Mouse (Mus musculus) heart, embryonic 11.5 days (tissue): ENCODE measurements around the gene Rex1bd. TPM values are rescaled to one million over a fixed set of nuclear protein-coding genes. Genes with fewer than 3 reads are reported as not detected.
"Not testable (repeated sequence)": the region's sequence is repeated elsewhere in the genome, so short reads cannot be mapped to it uniquely, and the experiment has no call there.

Experiments
- ATAC-seq: fragments of 200-750 bp; cut with Nextera tagmentation; replicated peaks from 2 replicates; pipeline ENCODE4 v1.8.0; 2017; ENCODE audit warnings: moderate library complexity; ENCODE audit not compliant: insufficient number of reproducible peaks, low FRiP score, low TSS enrichment
- H3K27ac ChIP-seq: fragments of 300-500 bp; sonication (generic); 2 replicates; pipeline ENCODE4 v1.5.1; 2014; ENCODE audit warnings: mild to moderate bottlenecking, low read depth, low read length
- H3K27me3 ChIP-seq: fragments of 300-500 bp; sonication (generic); 2 replicates; pipeline ENCODE4 v1.6.1; 2014; ENCODE audit warnings: mild to moderate bottlenecking, low read length, mixed read lengths; ENCODE audit not compliant: control insufficient read depth, insufficient read depth
- H3K36me3 ChIP-seq: fragments of 300-500 bp; sonication (generic); 2 replicates; pipeline ENCODE4 v1.6.1; 2014; ENCODE audit warnings: mild to moderate bottlenecking, low read length, moderate library complexity, mixed read lengths; ENCODE audit not compliant: control insufficient read depth, insufficient read depth
- H3K4me1 ChIP-seq: fragments of 300-500 bp; sonication (generic); 2 replicates; pipeline ENCODE4 v1.6.1; 2014; ENCODE audit warnings: low read length; ENCODE audit not compliant: control insufficient read depth, insufficient read depth
- H3K4me2 ChIP-seq: fragments of 300-500 bp; sonication (generic); 2 replicates; pipeline ENCODE4 v1.6.1; 2014; ENCODE audit warnings: mild to moderate bottlenecking, moderate library complexity
- H3K4me3 ChIP-seq: fragments of 300-500 bp; sonication (generic); 2 replicates; pipeline ENCODE4 v1.5.1; 2014; ENCODE audit warnings: low read depth, low read length
- H3K9ac ChIP-seq: fragments of 300-500 bp; sonication (generic); 2 replicates; pipeline ENCODE4 v1.6.1; 2014; ENCODE audit warnings: mild to moderate bottlenecking, low read depth, low read length, moderate library complexity
- H3K9me3 ChIP-seq: fragments of 300-500 bp; sonication (generic); replicated peaks from 2 replicates; pipeline ENCODE4 v1.6.1; 2016; ENCODE audit warnings: low read length; ENCODE audit not compliant: control insufficient read depth
- WGBS: fragments of 180-500 bp; shearing (Covaris S2); extraction: QIAGEN DNeasy Blood & Tissue Kit; methylation state at CpG from one replicate; pipeline ENCODE4 v1.1.7; 2014; ENCODE audit not compliant: insufficient replicate concordance; 5-methylcytosine and 5-hydroxymethylcytosine counted together
- polyA plus RNA-seq: library from polyadenylated mRNA; unstranded; fragments of >200 nt; fragmentation: Nextera tagmentation; extraction: Ambion mirVana; gene quantifications from 2 replicates; pipeline ENCODE4 v1.2.1, GENCODE M21; 2014

The Rex1bd gene
- polyA plus RNA-seq, 1 experiment from 2014 or later: 124 TPM

GRCm38 (mm10) chr8:70522592-70523403, 16.2 kb upstream of the Rex1bd start:
- H3K27ac ChIP-seq: peak overlapping the region; percentile 82
- no peaks in the 10 kb centered on the region; the same call in 1 of the 2 replicates for H3K36me3 ChIP-seq
- peak overlapping the region; percentile 77 for H3K4me3 ChIP-seq
- peak overlapping the region; percentile 90 for H3K9ac ChIP-seq
- WGBS: under 1% methylated on average over 51 of the region's 51 CpGs
- H3K27me3 ChIP-seq: no peaks in the 10 kb centered on the region
- ATAC-seq: peak; percentile 74
- H3K4me2 ChIP-seq: peak overlapping the region; percentile 73
- H3K9me3 ChIP-seq: no peaks in the 10 kb centered on the region
- peaks cover 15% of the 10 kb centered on the region for H3K4me1 ChIP-seq

GRCm38 (mm10) chr8:70519606-70520005, 13.1 kb upstream of the Rex1bd start:
- peaks cover 2% of the 10 kb centered on the region; the same call in 1 of the 2 replicates for H3K36me3 ChIP-seq
- H3K27ac ChIP-seq: no peak overlapping the region
- H3K9me3 ChIP-seq: no peaks in the 10 kb centered on the region
- 0 out of 2 replicates have a peak, but pooled peaks cover 6% of the 10 kb centered on the region for H3K4me1 ChIP-seq
- H3K4me2 ChIP-seq: no peak overlapping the region
- no peak overlapping the region for H3K4me3 ChIP-seq
- no peak for ATAC-seq
- H3K27me3 ChIP-seq: no peaks in the 10 kb centered on the region
- no peak overlapping the region for H3K9ac ChIP-seq
- WGBS: 64% methylated on average over 2 of the region's 2 CpGs

GRCm38 (mm10) chr8:70519043-70519442, 12.5 kb upstream of the Rex1bd start:
- ATAC-seq: no peak
- peaks cover 2% of the 10 kb centered on the region; the same call in 1 of the 2 replicates for H3K36me3 ChIP-seq
- WGBS: 89% methylated on average over 6 of the region's 6 CpGs

GRCm38 (mm10) chr8:70517940-70518643, 11.5 kb upstream of the Rex1bd start:
- Histone ChIP-seq H3K27ac (no peak overlapping the region), H3K27me3 (no peaks in the 10 kb centered on the region), H3K4me2 (no peak overlapping the region), H3K9me3 (no peaks in the 10 kb centered on the region), H3K4me1 (peaks cover 6% of the 10 kb centered on the region; the same call in 1 of the 2 replicates), H3K9ac (no peak overlapping the region), H3K4me3 (no peak overlapping the region), H3K36me3 (peaks cover 2% of the 10 kb centered on the region; the same call in 1 of the 2 replicates)
- WGBS: 73% methylated on average over 10 of the region's 10 CpGs
- ATAC-seq: no peak

More at GRCm38 (mm10) chr8:70519043-70519442, 12.5 kb upstream of the Rex1bd start:
- H3K4me2 ChIP-seq: no peak overlapping the region
- no peak overlapping the region for H3K27ac ChIP-seq
- 0 out of 2 replicates have a peak, but pooled peaks cover 6% of the 10 kb centered on the region for H3K4me1 ChIP-seq
- no peak overlapping the region for H3K4me3 ChIP-seq
- no peaks in the 10 kb centered on the region for H3K27me3 ChIP-seq
- H3K9me3 ChIP-seq: no peaks in the 10 kb centered on the region
- no peak overlapping the region for H3K9ac ChIP-seq

GRCm38 (mm10) chr8:70513441-70513840, 6.9 kb upstream of the Rex1bd start:
- Histone ChIP-seq H3K9ac (no peak overlapping the region; the same call in 1 of the 2 replicates), H3K4me2 (no peak overlapping the region), H3K9me3 (no peaks in the 10 kb centered on the region), H3K36me3 (peaks cover 7% of the 10 kb centered on the region), H3K27me3 (no peaks in the 10 kb centered on the region), H3K4me1 (peaks cover 10% of the 10 kb centered on the region), H3K4me3 (no peak overlapping the region), H3K27ac (no peak overlapping the region)
- no peak for ATAC-seq
- WGBS: 89% methylated on average over 2 of the region's 2 CpGs

GRCm38 (mm10) chr8:70512253-70512903, 5.8 kb upstream of the Rex1bd start:
- Histone ChIP-seq H3K27ac (no peak overlapping the region), H3K4me3 (no peak overlapping the region), H3K27me3 (no peaks in the 10 kb centered on the region), H3K9ac (no peak overlapping the region), H3K36me3 (peaks cover 12% of the 10 kb centered on the region), H3K4me1 (peaks cover 11% of the 10 kb centered on the region), H3K9me3 (no peaks in the 10 kb centered on the region), H3K4me2 (no peak overlapping the region)
- no peak for ATAC-seq
- WGBS: 93% methylated on average over 11 of the region's 11 CpGs

GRCm38 (mm10) chr8:70511770-70512169, 5.2 kb upstream of the Rex1bd start:
- H3K9ac ChIP-seq: 0 out of 2 replicates have a peak overlapping the region, but pooled peaks have one; percentile 12
- no peak for ATAC-seq
- H3K27ac ChIP-seq: no peak overlapping the region
- H3K9me3 ChIP-seq: no peaks in the 10 kb centered on the region
- peak overlapping the region; percentile 93; the same call in 1 of the 2 replicates for H3K4me2 ChIP-seq
- H3K36me3 ChIP-seq: peaks cover 12% of the 10 kb centered on the region
- H3K27me3 ChIP-seq: no peaks in the 10 kb centered on the region
- 0 out of 2 replicates have a peak overlapping the region, but pooled peaks have one; percentile 97 for H3K4me3 ChIP-seq
- peaks cover 11% of the 10 kb centered on the region for H3K4me1 ChIP-seq
- 92% methylated on average over 2 of the region's 2 CpGs for WGBS

- H3K36me3 ChIP-seq: peaks cover 12% of the 10 kb centered on the region
- H3K9me3 ChIP-seq, H3K27me3 ChIP-seq, ATAC-seq: not testable (repeated sequence)
- H3K27ac ChIP-seq: peak overlapping the region; percentile 97; the same call in 1 of the 2 replicates
- peak overlapping the region; percentile 97 for H3K4me3 ChIP-seq
- H3K4me2 ChIP-seq: peak overlapping the region; percentile 93
- H3K4me1 ChIP-seq: peaks cover 11% of the 10 kb centered on the region
- whole genome bisulfite sequencing: 71% methylated on average over 6 of the region's 6 CpGs
- peak overlapping the region; percentile 100; the same call in 1 of the 2 replicates for H3K9ac ChIP-seq
These were observed 4.6 kb upstream of the Rex1bd start for GRCm38 (mm10) chr8:70511174-70511573.
